Mouse (Mus musculus): Measurements from ENCODE around the gene Nkain4. TPM values are rescaled to one million over a fixed set of nuclear protein-coding genes. Genes with fewer than 3 reads are reported as not detected.

The Nkain4 gene
- polyA plus RNA-seq, 1 experiment from 2014 or later: 20.9 TPM

- H3K36me3 ChIP-seq (replicated peaks; ENCODE audit: control insufficient read depth, insufficient read depth, low read depth, low read length): no peaks in the 10 kb centered on the region
- H3K9me3 ChIP-seq (replicated peaks; ENCODE audit: control insufficient read depth, low read length): no peaks in the 10 kb centered on the region
- H3K4me3 ChIP-seq (ENCODE audit: low read depth, low read length): no peak overlapping the region
- DNase-seq (ENCODE audit: low spot score) (peak; percentile 85), ATAC-seq (replicated peaks; ENCODE audit: insufficient number of reproducible peaks, low FRiP score, low TSS enrichment, low read depth) (no peak)
- 4% methylated on average over 5 of the region's 5 CpGs for WGBS
- no peak overlapping the region for H3K27ac ChIP-seq (replicated peaks; ENCODE audit: low read depth, low read length)
- no peaks in the 10 kb centered on the region for H3K27me3 ChIP-seq (ENCODE audit: control insufficient read depth, insufficient read depth, low read length)
- H3K4me1 ChIP-seq (ENCODE audit: control insufficient read depth, insufficient read depth, low read length): no peaks in the 10 kb centered on the region
- H3K4me2 ChIP-seq (ENCODE audit: low read depth, low read length): no peak overlapping the region
- H3K9ac ChIP-seq (replicated peaks; ENCODE audit: low read length): no peak overlapping the region
Measured at GRCm38 (mm10) chr2:180963956-180964355, 9.5 kb upstream of the Nkain4 start.

DNA sequence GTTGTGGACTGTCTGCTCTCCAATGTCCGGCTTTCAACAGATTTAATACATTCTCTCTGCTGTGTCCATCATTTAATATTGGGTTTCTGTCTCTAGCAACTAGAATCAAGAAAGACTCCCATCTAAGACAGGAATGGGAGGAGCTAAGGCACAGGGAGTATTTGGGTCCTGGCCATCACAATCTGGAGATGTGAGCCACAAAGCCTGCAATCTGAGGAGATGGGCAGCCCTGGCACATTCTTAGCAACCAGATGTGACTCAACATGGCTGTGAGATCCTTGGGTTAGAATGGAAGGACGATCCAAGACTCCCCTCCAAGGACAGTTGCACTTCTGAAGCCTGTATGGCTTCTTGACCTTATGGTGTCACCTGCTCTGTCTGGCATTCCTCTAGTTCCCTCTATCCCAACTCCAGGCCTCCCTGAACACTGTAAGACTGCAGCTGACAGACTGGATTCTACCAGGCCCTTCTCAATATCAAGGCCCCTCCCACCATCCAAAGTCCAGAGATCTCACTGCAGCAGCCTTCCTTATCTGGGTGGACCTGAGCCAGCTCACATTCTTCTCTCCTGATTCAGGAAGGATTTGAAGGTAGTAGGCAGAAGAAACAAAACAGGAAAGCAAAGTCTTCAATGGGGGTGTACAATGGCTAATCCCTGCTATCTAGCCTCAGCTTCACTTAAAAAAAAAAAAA lies 8.3 kb upstream of the Nkain4 start:
- Histone ChIP-seq H3K27ac (replicated peaks; ENCODE audit: low read depth, low read length) (no peak overlapping the region), H3K9me3 (replicated peaks; ENCODE audit: control insufficient read depth, low read length) (no peaks in the 10 kb centered on the region), H3K9ac (replicated peaks; ENCODE audit: low read length) (no peak overlapping the region), H3K4me3 (ENCODE audit: low read depth, low read length) (no peak overlapping the region), H3K36me3 (replicated peaks; ENCODE audit: control insufficient read depth, insufficient read depth, low read depth, low read length) (no peaks in the 10 kb centered on the region), H3K4me2 (ENCODE audit: low read depth, low read length) (no peak overlapping the region), H3K4me1 (ENCODE audit: control insufficient read depth, insufficient read depth, low read length) (no peaks in the 10 kb centered on the region), H3K27me3 (ENCODE audit: control insufficient read depth, insufficient read depth, low read length) (no peaks in the 10 kb centered on the region)
- no peak for ATAC-seq (replicated peaks; ENCODE audit: insufficient number of reproducible peaks, low FRiP score, low TSS enrichment, low read depth)
- no peak for DNase-seq (ENCODE audit: low spot score)
- 76% methylated on average over 2 of the region's 2 CpGs for WGBS

DNA sequence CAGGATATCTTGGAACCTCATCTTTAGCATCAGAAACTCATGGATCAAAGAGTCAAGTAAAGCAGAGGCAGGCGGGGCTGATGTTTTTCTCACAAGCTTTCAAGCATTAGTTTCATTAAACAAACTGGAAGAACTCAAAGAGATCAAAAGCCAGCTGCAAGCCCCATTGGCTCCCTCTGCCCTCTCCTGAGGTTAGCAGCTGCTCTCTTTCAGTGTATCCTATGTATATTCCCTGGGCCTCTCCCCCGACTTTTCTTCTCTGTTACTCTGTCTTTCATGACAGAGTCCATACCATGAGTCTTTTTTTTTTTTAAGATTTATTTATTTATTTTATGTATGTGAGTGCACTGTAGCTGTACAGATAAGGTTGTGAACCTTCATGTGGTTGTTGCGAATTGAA lies 5.7 kb upstream of the Nkain4 start:
- no peak for DNase-seq (ENCODE audit: low spot score)
- no peak overlapping the region for H3K4me2 ChIP-seq (ENCODE audit: low read depth, low read length)
- H3K9me3 ChIP-seq (replicated peaks; ENCODE audit: control insufficient read depth, low read length): no peaks in the 10 kb centered on the region
- H3K27me3 ChIP-seq (ENCODE audit: control insufficient read depth, insufficient read depth, low read length): no peaks in the 10 kb centered on the region
- H3K9ac ChIP-seq (replicated peaks; ENCODE audit: low read length): no peak overlapping the region
- H3K36me3 ChIP-seq (replicated peaks; ENCODE audit: control insufficient read depth, insufficient read depth, low read depth, low read length): no peaks in the 10 kb centered on the region
- no peak for ATAC-seq (replicated peaks; ENCODE audit: insufficient number of reproducible peaks, low FRiP score, low TSS enrichment, low read depth)
- WGBS: 78% methylated on average over 3 of the region's 3 CpGs
- no peaks in the 10 kb centered on the region for H3K4me1 ChIP-seq (ENCODE audit: control insufficient read depth, insufficient read depth, low read length)
- no peak overlapping the region for H3K27ac ChIP-seq (replicated peaks; ENCODE audit: low read depth, low read length)
- H3K4me3 ChIP-seq (ENCODE audit: low read depth, low read length): no peak overlapping the region

- H3K9ac ChIP-seq (replicated peaks; ENCODE audit: low read length): no peak overlapping the region
- H3K4me2 ChIP-seq (ENCODE audit: low read depth, low read length): no peak overlapping the region
- no peak overlapping the region for H3K4me3 ChIP-seq (ENCODE audit: low read depth, low read length)
- no peak for DNase-seq (ENCODE audit: low spot score)
- 79% methylated on average over 7 of the region's 7 CpGs for WGBS
- H3K4me1 ChIP-seq (ENCODE audit: control insufficient read depth, insufficient read depth, low read length): no peaks in the 10 kb centered on the region
- H3K27me3 ChIP-seq (ENCODE audit: control insufficient read depth, insufficient read depth, low read length): no peaks in the 10 kb centered on the region
- no peaks in the 10 kb centered on the region for H3K9me3 ChIP-seq (replicated peaks; ENCODE audit: control insufficient read depth, low read length)
- no peaks in the 10 kb centered on the region for H3K36me3 ChIP-seq (replicated peaks; ENCODE audit: control insufficient read depth, insufficient read depth, low read depth, low read length)
- no peak overlapping the region for H3K27ac ChIP-seq (replicated peaks; ENCODE audit: low read depth, low read length)
- no peak for ATAC-seq (replicated peaks; ENCODE audit: insufficient number of reproducible peaks, low FRiP score, low TSS enrichment, low read depth)
Measured at GRCm38 (mm10) chr2:180959605-180960004, 5.1 kb upstream of the Nkain4 start.

DNA sequence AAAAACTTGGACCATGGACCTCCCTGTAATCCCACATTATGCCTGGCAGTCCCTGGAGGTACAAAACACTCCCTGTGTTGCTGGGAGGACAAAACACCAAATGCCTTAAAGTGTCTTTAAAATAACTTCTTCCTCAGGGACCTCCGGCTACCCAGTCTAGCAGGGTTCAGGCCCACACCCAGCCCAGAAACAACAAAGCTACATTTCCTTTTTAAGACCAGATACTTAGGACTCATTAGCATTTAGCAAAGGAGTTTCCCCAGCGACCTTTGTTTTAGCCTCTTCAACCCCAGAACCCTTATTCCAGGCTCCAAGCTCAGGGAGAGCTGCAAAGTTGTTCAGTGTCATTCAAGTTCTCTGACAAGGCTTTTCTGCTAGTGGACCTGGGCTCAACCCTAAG lies 861 bp downstream of the Nkain4 start:
- peak overlapping the region; percentile 50 for H3K4me3 ChIP-seq (ENCODE audit: low read depth, low read length)
- peak overlapping the region; percentile 62 for H3K9ac ChIP-seq (replicated peaks; ENCODE audit: low read length)
- WGBS: 30% methylated on average over 2 of the region's 2 CpGs
- no peaks in the 10 kb centered on the region for H3K36me3 ChIP-seq (replicated peaks; ENCODE audit: control insufficient read depth, insufficient read depth, low read depth, low read length)
- peak overlapping the region; percentile 88 for H3K4me2 ChIP-seq (ENCODE audit: low read depth, low read length)
- H3K27me3 ChIP-seq (ENCODE audit: control insufficient read depth, insufficient read depth, low read length): 0 out of 2 replicates have a peak, but pooled peaks cover 5% of the 10 kb centered on the region
- ATAC-seq (replicated peaks; ENCODE audit: insufficient number of reproducible peaks, low FRiP score, low TSS enrichment, low read depth) (no peak), DNase-seq (ENCODE audit: low spot score) (no peak)
- peak overlapping the region; percentile 52 for H3K27ac ChIP-seq (replicated peaks; ENCODE audit: low read depth, low read length)
- no peaks in the 10 kb centered on the region for H3K9me3 ChIP-seq (replicated peaks; ENCODE audit: control insufficient read depth, low read length)
- peaks cover 7% of the 10 kb centered on the region; the same call in 1 of the 2 replicates for H3K4me1 ChIP-seq (ENCODE audit: control insufficient read depth, insufficient read depth, low read length)

DNA sequence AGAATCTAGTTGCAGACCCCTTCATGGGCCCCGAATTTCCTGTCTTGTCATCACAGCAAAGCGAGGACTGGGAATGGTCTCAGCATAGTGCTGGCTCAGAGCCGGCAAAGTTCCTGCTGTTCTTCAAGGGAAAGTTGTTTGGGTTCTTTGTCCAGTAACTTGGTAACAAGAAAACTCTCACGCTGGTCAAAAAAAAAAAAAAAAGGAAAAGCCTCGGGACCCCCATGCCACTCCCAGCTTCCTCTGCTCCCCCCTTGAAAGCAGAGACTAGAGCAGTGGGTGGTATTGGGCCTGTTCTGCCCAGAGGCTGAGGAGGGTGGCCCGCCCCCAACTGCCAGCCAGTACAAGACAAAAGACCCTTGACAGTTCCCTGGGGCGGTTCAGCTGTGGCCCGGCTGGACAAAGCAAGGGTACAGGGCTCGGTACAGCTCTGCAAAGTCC lies 1.7 kb downstream of the Nkain4 start:
- peaks cover 7% of the 10 kb centered on the region; the same call in 1 of the 2 replicates for H3K4me1 ChIP-seq (ENCODE audit: control insufficient read depth, insufficient read depth, low read length)
- H3K4me2 ChIP-seq (ENCODE audit: low read depth, low read length): peak overlapping the region; percentile 88
- H3K9ac ChIP-seq (replicated peaks; ENCODE audit: low read length): peak overlapping the region; percentile 13; the same call in 1 of the 2 replicates
- no peak overlapping the region for H3K4me3 ChIP-seq (ENCODE audit: low read depth, low read length)
- H3K27ac ChIP-seq (replicated peaks; ENCODE audit: low read depth, low read length): peak overlapping the region; percentile 41; the same call in 1 of the 2 replicates
- WGBS: 10% methylated on average over 9 of the region's 9 CpGs
- 0 out of 2 replicates have a peak, but pooled peaks cover 5% of the 10 kb centered on the region for H3K27me3 ChIP-seq (ENCODE audit: control insufficient read depth, insufficient read depth, low read length)
- DNase-seq (ENCODE audit: low spot score): peak; percentile 30
- peak; percentile 17; the same call in 1 of the 2 replicates for ATAC-seq (replicated peaks; ENCODE audit: insufficient number of reproducible peaks, low FRiP score, low TSS enrichment, low read depth)
- H3K36me3 ChIP-seq (replicated peaks; ENCODE audit: control insufficient read depth, insufficient read depth, low read depth, low read length): no peaks in the 10 kb centered on the region
- H3K9me3 ChIP-seq (replicated peaks; ENCODE audit: control insufficient read depth, low read length): no peaks in the 10 kb centered on the region

- H3K36me3 ChIP-seq (replicated peaks; ENCODE audit: control insufficient read depth, insufficient read depth, low read depth, low read length): no peaks in the 10 kb centered on the region
- 4% methylated on average over 1 of the region's 1 CpGs for WGBS
- no peaks in the 10 kb centered on the region for H3K9me3 ChIP-seq (replicated peaks; ENCODE audit: control insufficient read depth, low read length)
- H3K27ac ChIP-seq (replicated peaks; ENCODE audit: low read depth, low read length): no peak overlapping the region
- no peak for ATAC-seq (replicated peaks; ENCODE audit: insufficient number of reproducible peaks, low FRiP score, low TSS enrichment, low read depth)
- H3K4me3 ChIP-seq (ENCODE audit: low read depth, low read length): no peak overlapping the region
- H3K4me1 ChIP-seq (ENCODE audit: control insufficient read depth, insufficient read depth, low read length): peaks cover 7% of the 10 kb centered on the region; the same call in 1 of the 2 replicates
- DNase-seq (ENCODE audit: low spot score): no peak
- H3K4me2 ChIP-seq (ENCODE audit: low read depth, low read length): no peak overlapping the region
- 0 out of 2 replicates have a peak, but pooled peaks cover 5% of the 10 kb centered on the region for H3K27me3 ChIP-seq (ENCODE audit: control insufficient read depth, insufficient read depth, low read length)
- no peak overlapping the region for H3K9ac ChIP-seq (replicated peaks; ENCODE audit: low read length)
Measured at GRCm38 (mm10) chr2:180949947-180950346, 4.6 kb downstream of the Nkain4 start.

- DNase-seq (ENCODE audit: low spot score): no peak
- no peak for ATAC-seq (replicated peaks; ENCODE audit: insufficient number of reproducible peaks, low FRiP score, low TSS enrichment, low read depth)
- H3K4me2 ChIP-seq (ENCODE audit: low read depth, low read length): no peak overlapping the region
Measured at GRCm38 (mm10) chr2:180941869-180942268, 12.6 kb downstream of the Nkain4 start.

More at GRCm38 (mm10) chr2:180941869-180942268, 12.6 kb downstream of the Nkain4 start:
- Histone ChIP-seq H3K27ac (replicated peaks; ENCODE audit: low read depth, low read length) (no peak overlapping the region), H3K4me3 (ENCODE audit: low read depth, low read length) (no peak overlapping the region), H3K9ac (replicated peaks; ENCODE audit: low read length) (no peak overlapping the region), H3K36me3 (replicated peaks; ENCODE audit: control insufficient read depth, insufficient read depth, low read depth, low read length) (no peaks in the 10 kb centered on the region), H3K4me1 (ENCODE audit: control insufficient read depth, insufficient read depth, low read length) (no peaks in the 10 kb centered on the region), H3K9me3 (replicated peaks; ENCODE audit: control insufficient read depth, low read length) (no peaks in the 10 kb centered on the region), H3K27me3 (ENCODE audit: control insufficient read depth, insufficient read depth, low read length) (no peaks in the 10 kb centered on the region)
